Mouse (Mus musculus) hindbrain, embryonic 16.5 days (tissue): ENCODE results near the gene Amn. TPM values are rescaled to one million over a fixed set of nuclear protein-coding genes. Genes with fewer than 3 reads are reported as not detected.

ENCODE experiments used
- ATAC-seq: fragments of 200-750 bp; cut with Nextera tagmentation; 2 replicates; pipeline ENCODE4 v1.8.0; 2017; ENCODE audit warnings: moderate TSS enrichment, moderate library complexity
- H3K27ac ChIP-seq: fragments of 300-500 bp; sonication (generic); 2 replicates; pipeline ENCODE4 v1.5.1; 2014; ENCODE audit warnings: low read depth, mild to moderate bottlenecking, control low read depth, low read length, moderate library complexity
- H3K27me3 ChIP-seq: fragments of 300-500 bp; sonication (generic); replicated peaks from 2 replicates; pipeline ENCODE4 v1.6.1; 2014; ENCODE audit warnings: low read length; ENCODE audit not compliant: control insufficient read depth, insufficient read depth
- H3K36me3 ChIP-seq: fragments of 300-500 bp; sonication (generic); 2 replicates; pipeline ENCODE4 v1.6.1; 2014; ENCODE audit warnings: mild to moderate bottlenecking, low read length, moderate library complexity, mixed read lengths; ENCODE audit not compliant: control insufficient read depth, insufficient read depth
- H3K4me1 ChIP-seq: fragments of 300-500 bp; sonication (generic); 2 replicates; pipeline ENCODE4 v1.6.1; 2014; ENCODE audit warnings: low read depth, low read length; ENCODE audit not compliant: control insufficient read depth, insufficient read depth
- H3K4me2 ChIP-seq: fragments of 300-500 bp; sonication (generic); 2 replicates; pipeline ENCODE4 v1.6.1; 2014; ENCODE audit warnings: mild to moderate bottlenecking, low read length, control low read depth, moderate library complexity
- H3K4me3 ChIP-seq: fragments of 300-500 bp; sonication (generic); 2 replicates; pipeline ENCODE4 v1.5.1; 2014; ENCODE audit warnings: mild to moderate bottlenecking, low read length, control low read depth, moderate library complexity
- H3K9ac ChIP-seq: fragments of 300-500 bp; sonication (generic); 2 replicates; pipeline ENCODE4 v1.6.1; 2014; ENCODE audit warnings: low read depth, mild to moderate bottlenecking, control low read depth, low read length, moderate library complexity
- H3K9me3 ChIP-seq: fragments of 300-500 bp; sonication (generic); 2 replicates; pipeline ENCODE4 v1.6.1; 2014; ENCODE audit warnings: mild to moderate bottlenecking, low read length, moderate library complexity; ENCODE audit not compliant: control insufficient read depth
- WGBS: fragments of 180-500 bp; shearing (Covaris S2); extraction: QIAGEN DNeasy Blood & Tissue Kit; methylation state at CpG from one replicate; pipeline ENCODE4 v1.1.7; 2014; 5-methylcytosine and 5-hydroxymethylcytosine counted together
- polyA plus RNA-seq: library from polyadenylated mRNA; unstranded; fragments of >200 nt; fragmentation: Nextera tagmentation; extraction: Ambion mirVana; gene quantifications from 2 replicates; pipeline ENCODE4 v1.2.1, GENCODE M21; 2015

Amn gene
- polyA plus RNA-seq, 1 experiment from 2014 or later: 59.0 TPM

GRCm38 (mm10) chr12:111238345-111238744, 32.5 kb upstream of the Amn start:
- ATAC-seq: no peak
- no peak overlapping the region for H3K9ac ChIP-seq

GRCm38 (mm10) chr12:111238778-111239177, 32.1 kb upstream of the Amn start:
- H3K36me3 ChIP-seq: peaks cover 5% of the 10 kb centered on the region; the same call in 1 of the 2 replicates

More at GRCm38 (mm10) chr12:111238345-111238744, 32.5 kb upstream of the Amn start:
- no peaks in the 10 kb centered on the region; the same call in 1 of the 2 replicates for H3K4me1 ChIP-seq
- no peak overlapping the region for H3K4me2 ChIP-seq
- H3K36me3 ChIP-seq: peaks cover 5% of the 10 kb centered on the region; the same call in 1 of the 2 replicates
- H3K4me3 ChIP-seq: no peak overlapping the region
- H3K27me3 ChIP-seq: no peaks in the 10 kb centered on the region
- no peaks in the 10 kb centered on the region for H3K9me3 ChIP-seq
- peak overlapping the region; percentile 45 for H3K27ac ChIP-seq
- 96% methylated on average over 5 of the region's 5 CpGs for WGBS

GRCm38 (mm10) chr12:111239930-111240329, 31.0 kb upstream of the Amn start:
- peaks cover 6% of the 10 kb centered on the region; the same call in 1 of the 2 replicates for H3K36me3 ChIP-seq
- H3K4me3 ChIP-seq: no peak overlapping the region
- no peak overlapping the region for H3K4me2 ChIP-seq
- H3K27ac ChIP-seq: no peak overlapping the region
- no peaks in the 10 kb centered on the region for H3K9me3 ChIP-seq
- no peak for ATAC-seq
- H3K4me1 ChIP-seq: no peaks in the 10 kb centered on the region; the same call in 1 of the 2 replicates
- H3K9ac ChIP-seq: no peak overlapping the region
- H3K27me3 ChIP-seq: no peaks in the 10 kb centered on the region
- 88% methylated on average over 10 of the region's 10 CpGs for WGBS

More at GRCm38 (mm10) chr12:111238778-111239177, 32.1 kb upstream of the Amn start:
- Histone ChIP-seq H3K9me3 (no peaks in the 10 kb centered on the region), H3K4me3 (no peak overlapping the region), H3K4me2 (no peak overlapping the region), H3K9ac (no peak overlapping the region), H3K27ac (no peak overlapping the region), H3K4me1 (no peaks in the 10 kb centered on the region; the same call in 1 of the 2 replicates), H3K27me3 (no peaks in the 10 kb centered on the region)
- WGBS: 39% methylated on average over 4 of the region's 4 CpGs
- no peak for ATAC-seq

- no peak for ATAC-seq
- Histone ChIP-seq H3K27me3 (no peaks in the 10 kb centered on the region), H3K9ac (no peak overlapping the region), H3K4me2 (no peak overlapping the region), H3K4me1 (no peaks in the 10 kb centered on the region; the same call in 1 of the 2 replicates), H3K36me3 (peaks cover 6% of the 10 kb centered on the region), H3K27ac (no peak overlapping the region), H3K4me3 (no peak overlapping the region), H3K9me3 (no peaks in the 10 kb centered on the region)
- WGBS: 75% methylated on average over 6 of the region's 6 CpGs
These were observed 29.0 kb upstream of the Amn start for GRCm38 (mm10) chr12:111241916-111242315.

GRCm38 (mm10) chr12:111242346-111242745, 28.5 kb upstream of the Amn start:
- 83% methylated on average over 5 of the region's 5 CpGs for WGBS
- Histone ChIP-seq H3K4me2 (no peak overlapping the region), H3K4me3 (no peak overlapping the region), H3K27me3 (no peaks in the 10 kb centered on the region), H3K36me3 (peaks cover 6% of the 10 kb centered on the region), H3K9ac (no peak overlapping the region), H3K4me1 (no peaks in the 10 kb centered on the region; the same call in 1 of the 2 replicates), H3K9me3 (no peaks in the 10 kb centered on the region), H3K27ac (no peak overlapping the region)
- no peak for ATAC-seq

GRCm38 (mm10) chr12:111243733-111244132, 27.2 kb upstream of the Amn start:
- no peak for ATAC-seq
- no peak overlapping the region for H3K9ac ChIP-seq
- no peaks in the 10 kb centered on the region for H3K9me3 ChIP-seq
- H3K4me1 ChIP-seq: no peaks in the 10 kb centered on the region; the same call in 1 of the 2 replicates
- H3K4me2 ChIP-seq: no peak overlapping the region
- no peaks in the 10 kb centered on the region for H3K27me3 ChIP-seq
- no peak overlapping the region for H3K27ac ChIP-seq
- WGBS: 92% methylated on average over 12 of the region's 12 CpGs
- peaks cover 4% of the 10 kb centered on the region for H3K36me3 ChIP-seq
- no peak overlapping the region for H3K4me3 ChIP-seq

- Histone ChIP-seq H3K36me3 (peaks cover 4% of the 10 kb centered on the region), H3K4me2 (no peak overlapping the region), H3K27ac (no peak overlapping the region), H3K9me3 (no peaks in the 10 kb centered on the region), H3K27me3 (no peaks in the 10 kb centered on the region), H3K4me3 (no peak overlapping the region), H3K9ac (no peak overlapping the region), H3K4me1 (no peaks in the 10 kb centered on the region; the same call in 1 of the 2 replicates)
- no peak for ATAC-seq
- WGBS: 71% methylated on average over 6 of the region's 6 CpGs
These were observed 25.8 kb upstream of the Amn start for GRCm38 (mm10) chr12:111245070-111245469.

- Histone ChIP-seq H3K9ac (no peak overlapping the region), H3K4me1 (no peaks in the 10 kb centered on the region), H3K9me3 (no peaks in the 10 kb centered on the region), H3K4me2 (no peak overlapping the region), H3K27me3 (no peaks in the 10 kb centered on the region), H3K27ac (no peak overlapping the region), H3K36me3 (peaks cover 4% of the 10 kb centered on the region), H3K4me3 (no peak overlapping the region)
- no peak for ATAC-seq
- 95% methylated on average over 9 of the region's 9 CpGs for WGBS
These were observed 24.0 kb upstream of the Amn start for GRCm38 (mm10) chr12:111246808-111247464.

- peaks cover 2% of the 10 kb centered on the region; the same call in 1 of the 2 replicates for H3K36me3 ChIP-seq
- no peak overlapping the region for H3K9ac ChIP-seq
- no peak for ATAC-seq
- no peaks in the 10 kb centered on the region for H3K9me3 ChIP-seq
- H3K4me1 ChIP-seq: no peaks in the 10 kb centered on the region
- H3K4me3 ChIP-seq: no peak overlapping the region
- no peak overlapping the region for H3K27ac ChIP-seq
- H3K27me3 ChIP-seq: no peaks in the 10 kb centered on the region
- WGBS: 74% methylated on average over 3 of the region's 3 CpGs
- H3K4me2 ChIP-seq: no peak overlapping the region
These were observed 21.8 kb upstream of the Amn start for GRCm38 (mm10) chr12:111249095-111249494.
